Mouse (Mus musculus): ENCODE data around the gene Gm7233.
"Not testable (repeated sequence)": the region's sequence is repeated elsewhere in the genome, so short reads cannot be mapped to it uniquely, and the experiment has no call there.

Gene Gm7233

GRCm38 (mm10) chr14:43179567-43179966, at the start of gene Gm7233:
TSS of gene Gm7233 (plus strand) at chr14:43179867.
- not testable (repeated sequence) for DNase-seq (ENCODE audit: low spot score in 2 of 2)

DNA sequence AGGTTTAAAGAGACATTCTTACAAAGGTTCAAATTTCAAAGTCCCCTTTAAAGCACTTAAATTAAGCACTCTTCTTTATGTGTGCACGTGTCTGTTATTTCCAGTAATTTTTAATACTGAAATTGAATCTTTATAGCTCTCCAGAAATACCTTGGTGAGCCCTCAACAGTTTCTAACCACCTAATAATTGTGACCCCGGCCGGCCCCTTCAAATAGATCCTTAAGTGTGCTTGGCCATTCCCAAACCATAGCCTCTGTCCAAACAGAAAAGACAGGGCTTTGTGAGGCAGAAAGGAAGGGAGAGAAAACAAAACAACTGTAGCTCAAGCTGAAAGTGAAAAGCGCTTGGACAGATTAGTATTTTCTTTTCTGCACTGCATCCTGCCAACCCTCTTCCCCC, 12.5 kb upstream of the Gm7233 start:
- DNase-seq (ENCODE audit: low spot score in 2 of 2) = not testable (repeated sequence)

DNA sequence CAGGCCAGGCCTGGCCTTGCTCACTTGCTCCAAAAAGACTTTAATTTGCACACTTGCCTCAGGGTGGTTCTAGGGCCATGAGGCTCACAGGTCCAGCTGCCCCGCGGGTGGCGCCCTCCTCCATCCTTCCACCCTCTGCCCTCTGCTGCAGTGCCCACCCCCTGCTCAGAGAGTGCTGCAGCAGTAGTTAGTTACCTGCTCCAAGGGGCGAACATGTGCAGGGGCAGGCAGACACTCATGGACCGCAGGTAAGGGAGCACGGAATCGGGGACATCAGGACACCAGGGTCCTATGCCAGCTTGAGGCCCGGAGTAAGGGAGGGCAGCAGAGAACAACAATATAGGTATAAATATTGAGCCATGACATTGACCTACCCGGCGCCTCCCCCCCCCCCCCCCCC, 11.7 kb upstream of the Gm7233 start:
- DNase-seq (ENCODE audit: low spot score in 2 of 2) = not testable (repeated sequence)

GRCm38 (mm10) chr14:43168573-43169170, 11.0 kb upstream of the Gm7233 start:
- DNase-seq (ENCODE audit: low spot score in 2 of 2) = not testable (repeated sequence)

- DNase-seq (ENCODE audit: low spot score in 2 of 2) = not testable (repeated sequence)
Observed at GRCm38 (mm10) chr14:43235204-43235603, 55.5 kb downstream of the Gm7233 start, which contains the start of gene Gm8122. TSS of gene Gm8122 (minus strand) at chr14:43235304.
